Mouse (Mus musculus) C2C12 (cell line): ENCODE measurements around the gene Mrnip.

ENCODE experiments used
- CEBPB ChIP-seq: IDR thresholded peaks from one replicate; pipeline ENCODE4 v1.6.1; 2011; ENCODE audit warnings: low read depth, mild to moderate bottlenecking, control low read depth, moderate library complexity
- CTCF ChIP-seq: IDR thresholded peaks from one replicate; pipeline ENCODE4 v1.5.1; 2011; ENCODE audit not compliant: control insufficient read depth, insufficient read depth, insufficient read length
- USF1 ChIP-seq: IDR thresholded peaks from one replicate; pipeline ENCODE4 v1.6.1; 2011; ENCODE audit warnings: low read depth, mild to moderate bottlenecking, control low read depth, moderate library complexity

DNA sequence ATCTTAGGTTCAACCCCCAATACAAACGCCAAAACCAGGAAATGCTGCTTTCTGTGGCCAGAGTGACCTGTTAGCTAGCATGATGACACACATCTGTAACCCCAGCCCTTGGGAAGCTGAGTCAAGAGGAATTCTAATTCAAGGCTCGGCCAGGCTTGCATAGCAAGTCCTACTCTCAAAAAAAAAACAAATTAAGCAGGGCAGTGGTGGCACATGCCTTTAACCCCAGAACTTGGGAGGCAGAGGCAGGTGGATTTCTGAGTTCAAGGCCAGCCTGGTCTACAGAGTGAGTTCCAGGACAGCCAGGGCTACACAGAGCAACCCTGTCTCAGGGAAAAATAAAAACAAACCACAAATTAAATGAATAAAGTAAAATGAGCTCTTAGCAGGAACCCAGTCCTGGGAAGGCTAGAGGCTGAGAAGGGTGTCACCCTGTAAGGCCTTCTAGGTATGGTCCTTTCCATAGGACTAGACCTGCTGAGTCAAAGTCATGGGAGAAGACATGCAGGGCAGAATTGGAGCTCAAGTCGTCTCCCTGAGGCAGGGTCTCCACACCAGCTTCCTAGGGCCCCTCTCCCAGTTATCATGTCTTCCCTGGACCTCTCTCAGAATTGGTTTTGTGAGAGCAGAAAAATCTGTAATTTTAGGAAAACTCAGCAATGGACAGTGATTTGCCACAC is 38.0 kb downstream of the Mrnip start:
- TF ChIP-seq CTCF (no peak), USF1 (no peak), CEBPB (peak; percentile 76)
